Mouse (Mus musculus): ENCODE measurements at regions not wholly inside any gene's neighbourhood (a gene's known extent, or its start where the extent isn't known, plus 50 kb on each side); places are given as distances from the start of the nearest gene placed in this dataset.
A peak's percentile ranks its signal among the peaks of the same experiment; 100 is the strongest.

DNA sequence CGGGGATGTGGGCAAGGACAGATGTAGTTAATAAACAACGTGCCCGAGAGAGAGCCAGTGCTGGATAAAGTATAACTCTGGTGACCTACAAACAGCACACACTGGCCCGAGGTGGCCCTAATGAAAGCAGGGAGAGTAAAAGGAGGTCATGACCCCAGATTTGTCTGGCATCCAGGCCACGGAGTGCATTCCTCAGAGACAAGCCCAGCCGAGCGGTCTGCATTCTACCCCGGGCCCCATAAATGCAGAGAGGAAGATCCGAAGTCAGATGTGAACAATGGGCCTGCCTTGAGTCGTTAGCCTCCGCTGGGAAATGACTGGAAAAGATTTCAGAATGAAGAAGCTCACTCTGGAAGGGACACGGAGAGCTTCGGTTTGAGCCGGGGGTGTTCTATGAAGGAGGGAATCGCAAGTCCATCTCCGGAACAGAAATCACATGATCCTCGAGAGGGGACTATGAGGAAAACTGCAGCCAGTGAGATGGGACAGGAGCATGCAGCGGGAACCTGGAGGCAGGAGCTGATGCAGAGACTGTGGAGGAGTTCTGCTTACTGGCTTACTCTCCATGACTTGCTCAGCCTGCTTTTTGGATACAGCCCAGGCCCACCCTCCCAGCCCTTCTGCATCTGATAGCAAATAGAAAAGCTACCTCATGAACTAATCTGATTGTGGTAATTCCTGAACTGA is 103.9 kb upstream of the Dapk1 start:
- WGBS = 8% methylated on average over 18 of the region's 18 CpGs
- Histone ChIP-seq H3K27me3 (no peaks in the 10 kb centered on the region), H3K4me2 (peak overlapping the region; percentile 41), H3K27ac (0 out of 2 replicates have a peak overlapping the region, but pooled peaks have one; percentile 23), H3K4me1 (peaks cover 12% of the 10 kb centered on the region), H3K9me3 (no peaks in the 10 kb centered on the region), H3K36me3 (no peaks in the 10 kb centered on the region), H3K4me3 (no peak overlapping the region), H3K9ac (peak overlapping the region; percentile 32)
- no peak for ATAC-seq (ENCODE audit: insufficient number of reproducible peaks, insufficient read depth, low FRiP score, low TSS enrichment, low read depth)

DNA sequence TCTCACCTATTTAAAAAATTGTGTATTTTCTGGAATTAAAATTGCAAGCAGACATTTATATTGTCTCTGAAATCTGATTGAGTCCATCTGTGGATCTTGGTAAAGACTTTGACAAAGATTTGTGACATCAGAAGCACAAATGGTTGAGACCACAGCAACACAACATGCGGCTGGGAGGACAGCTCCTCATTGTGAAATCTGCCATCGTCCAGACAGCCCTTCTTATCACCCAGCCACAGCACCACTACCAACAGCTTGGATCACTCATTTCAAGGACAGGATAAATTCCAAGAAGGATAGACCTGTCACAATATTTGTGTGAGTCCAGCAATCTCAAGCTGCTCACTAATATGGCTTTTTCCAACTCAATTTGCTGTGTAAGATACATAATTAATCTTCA is 97.6 kb upstream of the Dapk1 start:
- H3K4me1 ChIP-seq = peaks cover 6% of the 10 kb centered on the region; the same call in 1 of the 2 replicates

DNA sequence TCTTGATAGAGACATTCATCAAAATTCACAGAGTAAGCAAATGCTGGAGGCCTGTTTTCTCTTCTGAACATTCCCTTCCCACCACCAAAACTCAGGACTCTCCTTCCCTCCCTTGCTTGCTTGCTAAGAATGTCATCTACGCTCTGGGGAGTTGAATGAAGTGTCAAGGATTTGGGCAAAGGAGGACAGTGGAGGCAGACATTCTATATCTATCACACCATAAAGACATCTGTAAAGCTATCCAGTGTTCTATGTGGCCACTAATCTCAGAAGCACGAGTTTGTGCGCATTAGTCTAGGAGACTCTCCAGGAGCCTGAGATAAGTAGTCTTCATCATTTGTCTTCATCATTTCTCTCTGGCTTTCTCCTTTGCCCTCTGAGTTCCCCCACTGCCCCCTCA is 94.1 kb upstream of the Dapk1 start:
- ATAC-seq (ENCODE audit: insufficient number of reproducible peaks, insufficient read depth, low FRiP score, low TSS enrichment, low read depth) = no peak
- Histone ChIP-seq H3K9me3 (0 out of 2 replicates have a peak, but pooled peaks cover 4% of the 10 kb centered on the region), H3K36me3 (no peaks in the 10 kb centered on the region), H3K4me1 (peaks cover 6% of the 10 kb centered on the region; the same call in 1 of the 2 replicates), H3K9ac (no peak overlapping the region), H3K27ac (no peak overlapping the region), H3K27me3 (no peaks in the 10 kb centered on the region), H3K4me2 (no peak overlapping the region), H3K4me3 (no peak overlapping the region)
- 62% methylated on average over 3 of the region's 3 CpGs for WGBS

More for the DNA sequence above, 97.6 kb upstream of the Dapk1 start:
- no peak for ATAC-seq (ENCODE audit: insufficient number of reproducible peaks, insufficient read depth, low FRiP score, low TSS enrichment, low read depth)
- 75% methylated on average over 2 of the region's 2 CpGs for WGBS
- H3K4me3 ChIP-seq = no peak overlapping the region
- no peak overlapping the region for H3K27ac ChIP-seq
- H3K27me3 ChIP-seq = no peaks in the 10 kb centered on the region
- 0 out of 2 replicates have a peak, but pooled peaks cover 4% of the 10 kb centered on the region for H3K9me3 ChIP-seq
- H3K4me2 ChIP-seq = no peak overlapping the region
- H3K36me3 ChIP-seq = no peaks in the 10 kb centered on the region
- H3K9ac ChIP-seq = no peak overlapping the region

DNA sequence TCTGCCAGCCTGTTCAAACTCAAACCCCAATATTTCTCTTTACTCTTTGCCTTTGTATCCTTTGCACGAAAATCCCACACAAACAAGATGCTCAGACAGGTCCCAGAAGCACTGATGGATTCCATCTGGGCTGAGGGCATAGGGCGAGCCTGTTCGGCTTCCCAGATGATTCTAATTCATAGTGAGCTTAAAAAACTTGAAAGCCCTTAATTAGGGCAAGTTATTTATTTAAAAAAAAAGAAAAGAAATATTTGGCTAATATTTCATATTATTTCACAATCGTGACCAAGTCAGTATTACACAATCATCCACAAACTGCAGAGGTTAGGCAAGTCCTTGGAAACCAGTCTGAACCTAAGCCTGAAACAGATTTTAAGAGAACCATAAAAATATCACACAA is 93.7 kb upstream of the Dapk1 start:
- H3K4me1 ChIP-seq = peaks cover 6% of the 10 kb centered on the region; the same call in 1 of the 2 replicates
- no peaks in the 10 kb centered on the region for H3K36me3 ChIP-seq
- H3K9ac ChIP-seq = no peak overlapping the region
- no peak overlapping the region for H3K27ac ChIP-seq
- no peaks in the 10 kb centered on the region for H3K27me3 ChIP-seq
- WGBS = 19% methylated on average over 4 of the region's 4 CpGs
- ATAC-seq (ENCODE audit: insufficient number of reproducible peaks, insufficient read depth, low FRiP score, low TSS enrichment, low read depth) = no peak
- H3K9me3 ChIP-seq = 0 out of 2 replicates have a peak, but pooled peaks cover 4% of the 10 kb centered on the region
- H3K4me3 ChIP-seq = no peak overlapping the region
- H3K4me2 ChIP-seq = no peak overlapping the region

DNA sequence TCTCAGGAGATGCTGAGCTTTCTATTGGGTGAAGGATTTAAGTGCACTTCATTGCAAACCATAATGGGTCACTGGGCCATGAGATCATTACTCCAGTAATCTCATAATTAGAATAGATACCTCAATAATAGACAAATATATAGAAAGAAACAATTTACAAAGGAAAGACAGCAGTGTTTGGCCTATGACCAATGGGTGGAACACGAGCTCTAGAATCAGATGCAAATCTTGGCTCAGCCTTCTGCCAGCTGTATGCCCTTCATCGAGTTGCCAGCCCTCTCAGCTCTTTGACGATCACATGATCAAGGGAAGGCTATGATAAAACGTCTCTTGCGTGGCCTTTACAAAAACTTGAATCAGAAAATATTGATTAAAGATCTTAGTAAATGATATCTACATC is 92.9 kb upstream of the Dapk1 start:
- no peak overlapping the region for H3K9ac ChIP-seq
- no peak overlapping the region for H3K4me3 ChIP-seq
- no peak overlapping the region for H3K4me2 ChIP-seq
- 71% methylated on average over 5 of the region's 5 CpGs for WGBS
- H3K27me3 ChIP-seq = no peaks in the 10 kb centered on the region
- H3K36me3 ChIP-seq = no peaks in the 10 kb centered on the region
- peaks cover 6% of the 10 kb centered on the region; the same call in 1 of the 2 replicates for H3K4me1 ChIP-seq
- H3K9me3 ChIP-seq = no peaks in the 10 kb centered on the region
- no peak for ATAC-seq (ENCODE audit: insufficient number of reproducible peaks, insufficient read depth, low FRiP score, low TSS enrichment, low read depth)
- no peak overlapping the region for H3K27ac ChIP-seq

DNA sequence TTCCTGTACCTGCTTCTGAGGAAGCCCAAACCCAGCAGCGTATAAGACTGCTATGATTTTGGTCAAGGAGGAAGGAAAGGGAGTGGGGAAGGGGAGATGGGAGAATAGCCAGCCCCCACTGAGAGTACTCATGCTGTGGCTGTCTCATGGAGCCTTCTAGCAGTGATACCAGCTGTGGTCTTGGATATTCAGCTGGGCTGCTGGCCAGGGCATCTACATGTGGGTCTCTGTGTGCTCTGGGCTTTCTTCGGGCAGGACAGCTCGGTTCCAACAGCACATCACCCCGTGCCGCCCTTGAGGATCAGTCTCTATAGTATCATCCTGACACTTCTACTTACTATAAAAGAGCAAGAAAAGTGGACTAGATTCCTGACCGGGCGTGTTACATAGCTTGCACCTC is 90.6 kb upstream of the Dapk1 start:
- Histone ChIP-seq H3K27me3 (no peaks in the 10 kb centered on the region), H3K27ac (no peak overlapping the region), H3K4me1 (peaks cover 6% of the 10 kb centered on the region; the same call in 1 of the 2 replicates), H3K36me3 (no peaks in the 10 kb centered on the region), H3K9me3 (no peaks in the 10 kb centered on the region), H3K9ac (no peak overlapping the region), H3K4me3 (no peak overlapping the region), H3K4me2 (no peak overlapping the region)
- no peak for ATAC-seq (ENCODE audit: insufficient number of reproducible peaks, insufficient read depth, low FRiP score, low TSS enrichment, low read depth)
- 96% methylated on average over 7 of the region's 7 CpGs for WGBS

DNA sequence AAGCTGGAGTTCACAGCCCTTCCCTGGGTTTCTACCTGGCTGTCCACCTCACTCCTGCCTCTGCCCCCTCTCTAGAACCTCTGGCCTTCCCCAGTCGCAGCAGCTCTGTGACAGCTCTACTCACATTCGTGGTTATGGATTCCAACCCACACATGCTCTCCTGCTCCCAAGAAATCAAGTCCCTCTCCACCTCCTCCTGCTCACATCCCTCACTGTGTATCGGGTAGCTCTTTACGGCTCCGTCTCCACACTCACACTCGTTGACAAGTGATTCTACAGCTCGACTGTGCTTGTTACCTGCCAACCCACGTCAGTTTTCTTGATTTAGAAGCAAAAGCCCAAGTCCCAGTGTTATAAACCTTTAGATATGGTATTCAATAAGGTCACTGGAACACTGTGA is 90.1 kb upstream of the Dapk1 start:
- Histone ChIP-seq H3K9ac (no peak overlapping the region), H3K27ac (no peak overlapping the region), H3K36me3 (no peaks in the 10 kb centered on the region), H3K4me1 (peaks cover 6% of the 10 kb centered on the region; the same call in 1 of the 2 replicates), H3K4me2 (no peak overlapping the region), H3K9me3 (no peaks in the 10 kb centered on the region), H3K27me3 (no peaks in the 10 kb centered on the region), H3K4me3 (no peak overlapping the region)
- ATAC-seq (ENCODE audit: insufficient number of reproducible peaks, insufficient read depth, low FRiP score, low TSS enrichment, low read depth) = no peak
- 78% methylated on average over 8 of the region's 8 CpGs for WGBS

DNA sequence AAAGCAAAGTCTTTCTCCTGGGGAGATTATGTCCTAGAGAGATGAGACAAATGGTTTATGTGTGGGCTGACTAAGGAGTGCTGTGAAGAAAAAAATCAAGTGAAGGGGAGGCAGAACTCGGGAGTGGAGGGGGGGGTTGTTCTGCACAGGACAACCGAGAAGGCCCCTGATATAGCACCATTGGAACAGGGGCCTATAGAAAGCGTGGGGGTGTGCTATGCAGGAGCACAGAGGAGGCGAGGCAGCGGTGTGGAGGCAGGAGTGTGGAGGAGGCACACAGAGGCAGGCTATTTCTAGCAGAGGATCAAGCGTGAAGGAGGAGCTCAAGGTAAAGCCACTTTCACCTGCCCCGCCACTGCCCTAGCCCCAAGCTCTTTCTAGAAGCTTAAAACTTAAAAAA is 88.0 kb upstream of the Dapk1 start:
- Histone ChIP-seq H3K9ac (no peak overlapping the region), H3K4me2 (no peak overlapping the region), H3K27ac (no peak overlapping the region), H3K36me3 (no peaks in the 10 kb centered on the region), H3K4me1 (no peaks in the 10 kb centered on the region), H3K9me3 (no peaks in the 10 kb centered on the region), H3K27me3 (no peaks in the 10 kb centered on the region), H3K4me3 (no peak overlapping the region)
- ATAC-seq (ENCODE audit: insufficient number of reproducible peaks, insufficient read depth, low FRiP score, low TSS enrichment, low read depth) = no peak
- WGBS = 71% methylated on average over 7 of the region's 7 CpGs

DNA sequence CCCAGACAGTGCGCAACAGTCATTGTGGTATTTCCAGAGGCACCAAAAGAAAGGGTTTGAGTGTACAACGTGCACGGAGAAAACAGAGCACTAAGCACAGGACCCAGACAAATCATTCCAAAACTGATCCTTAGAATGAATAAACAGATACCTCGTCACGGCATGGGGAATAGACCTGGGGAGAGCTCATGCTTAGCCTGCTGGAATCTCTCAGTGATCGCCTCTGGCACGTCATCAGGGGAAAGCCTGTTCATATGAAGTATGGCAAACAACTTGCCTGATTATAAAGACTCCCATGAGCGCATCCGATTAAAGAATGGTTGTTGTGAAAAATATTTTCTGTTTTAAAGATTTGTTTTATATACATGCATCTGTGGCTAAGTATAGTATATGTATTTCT is 86.9 kb upstream of the Dapk1 start:
- Histone ChIP-seq H3K9ac (no peak overlapping the region), H3K4me3 (no peak overlapping the region), H3K27ac (no peak overlapping the region), H3K9me3 (no peaks in the 10 kb centered on the region), H3K4me2 (no peak overlapping the region), H3K36me3 (no peaks in the 10 kb centered on the region), H3K4me1 (peaks cover 7% of the 10 kb centered on the region), H3K27me3 (no peaks in the 10 kb centered on the region)
- no peak for ATAC-seq (ENCODE audit: insufficient number of reproducible peaks, insufficient read depth, low FRiP score, low TSS enrichment, low read depth)
- WGBS = 72% methylated on average over 9 of the region's 9 CpGs

DNA sequence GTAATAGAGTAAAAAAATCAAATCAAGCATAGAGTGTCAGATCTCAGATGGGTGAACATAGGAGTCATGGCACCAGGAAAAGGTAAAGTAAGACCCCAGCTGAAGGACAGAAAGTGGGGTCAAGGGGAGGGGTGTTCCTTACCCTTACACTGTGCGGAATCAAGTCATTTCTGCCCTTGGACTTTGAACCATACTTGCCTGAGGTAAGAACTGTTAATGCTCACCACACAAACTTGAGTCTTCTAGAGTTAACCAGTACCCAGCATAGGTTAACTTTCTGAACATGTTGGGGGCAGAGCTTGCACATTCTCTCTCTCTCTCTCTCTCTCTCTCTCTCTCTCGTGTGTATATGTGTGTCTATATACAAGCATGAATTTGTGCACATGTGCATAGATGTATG is 83.7 kb upstream of the Dapk1 start:
- Histone ChIP-seq H3K36me3 (no peaks in the 10 kb centered on the region), H3K4me3 (no peak overlapping the region), H3K4me2 (no peak overlapping the region), H3K4me1 (peaks cover 17% of the 10 kb centered on the region), H3K27ac (no peak overlapping the region), H3K27me3 (no peaks in the 10 kb centered on the region), H3K9me3 (no peaks in the 10 kb centered on the region), H3K9ac (no peak overlapping the region)
- ATAC-seq (ENCODE audit: insufficient number of reproducible peaks, insufficient read depth, low FRiP score, low TSS enrichment, low read depth) = no peak
- WGBS = 72% methylated on average over 2 of the region's 2 CpGs

DNA sequence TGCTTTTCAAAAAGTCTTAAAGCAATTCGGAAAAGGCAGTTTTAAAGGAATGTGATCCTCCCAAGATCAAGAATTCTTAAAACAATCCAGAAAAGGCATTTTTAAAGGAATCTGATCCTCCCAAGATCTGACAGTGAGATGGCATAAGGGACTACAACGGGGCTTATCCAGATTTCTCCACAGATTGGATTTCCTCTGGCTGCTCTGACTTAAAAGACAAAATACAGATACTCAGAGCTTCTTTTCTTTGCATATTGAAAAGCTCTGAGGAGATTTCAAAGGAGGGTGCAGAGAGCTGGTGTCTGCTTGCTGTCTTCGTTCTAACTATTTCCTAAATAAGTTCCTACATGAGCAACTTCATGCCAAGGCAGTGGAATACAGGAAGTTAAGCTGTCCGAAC is 82.0 kb upstream of the Dapk1 start:
- Histone ChIP-seq H3K9ac (no peak overlapping the region), H3K27me3 (no peaks in the 10 kb centered on the region), H3K9me3 (no peaks in the 10 kb centered on the region), H3K4me2 (no peak overlapping the region), H3K27ac (peak overlapping the region; percentile 12; the same call in 1 of the 2 replicates), H3K4me1 (peaks cover 17% of the 10 kb centered on the region), H3K36me3 (no peaks in the 10 kb centered on the region), H3K4me3 (no peak overlapping the region)
- WGBS = 21% methylated on average over 4 of the region's 4 CpGs
- no peak for ATAC-seq (ENCODE audit: insufficient number of reproducible peaks, insufficient read depth, low FRiP score, low TSS enrichment, low read depth)

DNA sequence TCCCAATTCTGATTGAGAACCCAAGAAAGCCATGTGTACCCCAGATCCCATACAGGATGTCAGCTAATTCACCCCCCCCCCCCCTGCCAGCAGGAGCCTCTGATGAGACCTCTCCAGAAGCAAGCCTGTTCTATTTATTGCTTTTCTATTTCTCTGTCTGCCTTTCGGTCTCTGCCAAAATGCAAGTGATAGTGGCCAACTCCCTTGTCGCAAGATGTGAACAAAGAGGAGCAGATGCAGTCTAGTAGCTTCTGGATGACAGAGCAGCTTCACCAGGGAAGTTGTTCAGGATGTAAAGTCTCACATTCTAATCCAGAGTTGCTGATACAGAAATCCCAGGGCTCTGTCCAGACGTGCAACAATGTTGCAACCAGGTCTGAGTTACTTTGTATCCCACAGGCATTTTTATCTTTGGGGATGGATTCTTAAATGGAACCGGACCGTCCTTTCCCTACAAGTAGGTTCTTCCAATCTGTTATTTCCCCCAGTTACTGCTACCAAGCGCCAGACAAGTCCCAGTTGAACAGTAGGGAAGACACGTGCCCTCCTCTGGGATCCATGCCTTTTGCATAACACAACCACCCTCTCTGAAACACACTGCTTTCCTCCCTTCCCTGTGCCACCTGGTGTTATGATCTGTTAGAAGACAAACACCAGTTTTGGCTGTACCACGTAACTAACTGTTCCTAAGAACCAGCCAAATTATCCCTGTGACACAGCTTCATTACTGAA is 78.9 kb upstream of the Dapk1 start:
- no peak overlapping the region for H3K27ac ChIP-seq
- H3K9me3 ChIP-seq = no peaks in the 10 kb centered on the region
- peaks cover 17% of the 10 kb centered on the region for H3K4me1 ChIP-seq
- H3K4me3 ChIP-seq = no peak overlapping the region
- no peak overlapping the region for H3K9ac ChIP-seq
- no peaks in the 10 kb centered on the region for H3K36me3 ChIP-seq
- ATAC-seq (ENCODE audit: insufficient number of reproducible peaks, insufficient read depth, low FRiP score, low TSS enrichment, low read depth) = no peak
- 67% methylated on average over 8 of the region's 8 CpGs for WGBS
- no peaks in the 10 kb centered on the region for H3K27me3 ChIP-seq
- H3K4me2 ChIP-seq = no peak overlapping the region

Measured in embryonic facial prominence, embryonic 13.5 days (tissue).